Mouse (Mus musculus): ENCODE measurements around the gene Tekt4.

- TF ChIP-seq CTCF (IDR thresholded peaks at IDR 0.05; ENCODE audit: low read depth, low read length): no peak
- TF ChIP-seq POLR2A (IDR thresholded peaks at IDR 0.05; ENCODE audit: extremely low read depth, insufficient read depth, low read length): no peak
Measured at GRCm38 (mm10) chr17:25471418-25471817, 17.0 kb downstream of the Tekt4 start.

Measured in liver, adult 2 months (tissue).